Mouse (Mus musculus) small intestine, adult 2 months (tissue): ENCODE data around the gene Hmgcs1.

Experiments used
- CTCF ChIP-seq: fragments of 200-500 bp; IDR thresholded peaks from 2 replicates; pipeline ENCODE4 v1.5.1; 2012; ENCODE audit warnings: low read depth, mild to moderate bottlenecking, control low read depth, inconsistent platforms, low read length, moderate library complexity, mixed read lengths; ENCODE audit not compliant: insufficient replicate concordance, insufficient read length; ENCODE audit errors: extremely low read depth
- POLR2A ChIP-seq: fragments of 200-500 bp; IDR thresholded peaks from 2 replicates; pipeline ENCODE4 v1.6.1; 2012; ENCODE audit warnings: low read depth, mild to moderate bottlenecking, control low read depth, inconsistent platforms, low read length, moderate library complexity

DNA sequence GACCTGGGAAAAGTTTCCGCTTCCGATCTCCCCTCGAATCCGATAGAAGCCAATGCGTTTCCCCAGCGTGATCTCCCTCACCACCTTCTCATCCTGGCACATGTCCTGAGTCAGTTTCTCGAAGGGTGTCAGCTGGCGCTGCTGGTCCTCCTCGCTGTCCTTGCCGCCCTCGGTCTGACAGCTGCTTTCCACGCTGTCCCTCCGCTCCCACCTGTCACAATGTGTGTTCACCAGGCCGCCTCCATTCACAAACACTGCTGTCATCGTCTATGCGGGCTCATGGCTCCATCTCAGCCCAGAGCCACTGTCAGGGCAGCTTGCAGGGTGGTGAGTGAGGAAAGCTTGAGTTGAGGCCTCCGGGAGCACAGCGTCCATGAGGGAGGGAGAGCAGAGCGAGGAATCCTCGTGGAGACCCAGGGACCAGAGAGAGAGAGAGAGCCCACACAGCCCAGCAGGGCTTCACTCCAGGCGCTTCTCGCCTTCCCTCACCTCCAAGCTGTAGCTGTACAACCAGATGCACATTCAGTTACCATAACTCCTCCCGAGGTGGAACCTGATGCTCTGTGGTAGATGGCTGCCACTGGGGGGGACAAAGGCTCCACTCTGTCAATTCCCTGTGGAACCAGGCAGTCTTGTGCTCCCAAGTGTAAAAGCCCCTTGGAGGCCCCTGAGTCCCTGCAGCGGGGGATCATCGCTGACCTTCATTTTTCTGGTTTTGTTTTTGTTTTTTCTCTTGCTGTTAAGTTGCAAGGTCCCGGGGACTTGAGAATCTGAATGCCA is 37.6 kb downstream of the Hmgcs1 start:
- TF ChIP-seq CTCF (no peak), POLR2A (no peak)
